ENCODE assay signal across 9 mouse cellular contexts in the genomic region with DNA sequence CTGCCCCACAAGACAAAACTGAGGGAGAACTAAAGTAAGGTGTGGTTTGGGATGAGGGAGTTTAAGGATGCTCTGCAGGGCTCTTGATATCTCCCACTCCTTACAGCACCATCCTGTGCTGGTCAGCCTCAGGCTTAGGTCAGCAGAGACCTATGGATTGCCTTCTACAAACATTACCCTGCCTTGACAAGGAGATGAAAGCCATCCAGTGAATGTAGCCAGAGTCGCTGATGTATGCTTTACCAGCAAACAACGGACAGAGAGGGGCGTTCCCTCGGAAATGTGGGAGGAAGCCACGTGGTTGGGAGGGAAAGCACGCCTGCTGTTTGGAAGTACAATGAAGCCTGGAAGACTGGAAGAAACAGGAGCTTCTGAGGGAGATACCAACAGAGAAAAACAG.
A peak's percentile ranks its signal among the peaks of the same experiment; 100 is the strongest.
DNase-seq lines count a peak whose midpoint lies in the region; ATAC-seq and TF ChIP-seq lines count a peak whose summit lies in the region.
"Had no signal": no experiment of that assay in that cellular context is flagged by ENCODE, and none has a peak within 500 bp of the region (broad histone marks: within the 10 kb centered on the region; RNA-seq: fewer than 3 reads in every experiment).

No protein-coding gene starts in this region.

- ATAC-seq in forebrain, postnatal 0 days = peak; percentile 24
- ATAC-seq in midbrain, embryonic 11.5 days (ENCODE audit: low FRiP score) = peak; percentile 67

- H3K4me3 ChIP-seq in gastrocnemius, adult 2 months = peak overlapping the region; percentile 17; the same call in 1 of the 2 replicates
- H3K4me3 ChIP-seq in ES-E14 (ENCODE audit: insufficient read depth in 1 of 2, low read depth in 1 of 2, low read length in 2 of 2, poor library complexity in 1 of 2, severe bottlenecking in 1 of 2) = peak overlapping the region; percentile 13 to 30; a peak in 2 of 4 replicates
- H3K4me3 ChIP-seq in forebrain, postnatal 0 days (ENCODE audit: low read depth, low read length) = peak overlapping the region; percentile 12; the same call in 1 of the 2 replicates
- peak overlapping the region; percentile 45; the same call in 1 of the 2 replicates for H3K4me3 ChIP-seq in midbrain, embryonic 11.5 days (ENCODE audit: low read depth, low read length)
- H3K4me3 ChIP-seq: liver, embryonic 15.5 days had no signal

- DNase-seq in gastrocnemius, adult 2 months = no peak
- DNase-seq in gastrocnemius, adult 18-20 months (ENCODE audit: low spot score) = no peak
- peak; percentile 81 for DNase-seq in ES-E14 (ENCODE audit: low read depth, low spot score)
- peak; percentile 58 for DNase-seq in forebrain, postnatal 0 days
- DNase-seq in midbrain, embryonic 11.5 days (ENCODE audit: low spot score, missing footprints) = no peak
- no peak for DNase-seq in B cell, adult 2 months
- DNase-seq in spleen, postnatal 36 days (ENCODE audit: low spot score in 2 of 2) = no peak
- no peak for DNase-seq in gastrocnemius, postnatal 4 days (ENCODE audit: low spot score in 2 of 2)

- H3K9ac ChIP-seq in ES-E14 (ENCODE audit: insufficient read depth, low read depth, low read length, poor library complexity, severe bottlenecking) = no peak overlapping the region
- H3K9ac ChIP-seq in forebrain, postnatal 0 days = no peak overlapping the region
- peak overlapping the region; percentile 35; the same call in 1 of the 2 replicates for H3K9ac ChIP-seq in midbrain, embryonic 11.5 days (ENCODE audit: low read length)
- H3K9ac ChIP-seq: liver, embryonic 15.5 days had no signal

- intact Hi-C loops in gastrocnemius, adult 2 months (cut with DNase I) = loop anchor here (5.0 kb wide), 1 partner anchor 42 kb away; no protein-coding TSS in a partner anchor

- no peaks in the 10 kb centered on the region for H3K27me3 ChIP-seq in forebrain, postnatal 0 days (ENCODE audit: insufficient read depth, low read length)
- no peaks in the 10 kb centered on the region for H3K27me3 ChIP-seq in midbrain, embryonic 11.5 days (ENCODE audit: control insufficient read depth, insufficient read depth, low read length)
- H3K27me3 ChIP-seq: liver, embryonic 15.5 days had no signal

- peaks cover 23% of the 10 kb centered on the region for H3K36me3 ChIP-seq in ES-E14 (ENCODE audit: control insufficient read depth, insufficient read depth, low read length, poor library complexity, severe bottlenecking)
- peaks cover 23% of the 10 kb centered on the region for H3K36me3 ChIP-seq in forebrain, postnatal 0 days (ENCODE audit: insufficient read depth)
- peaks cover 17% of the 10 kb centered on the region for H3K36me3 ChIP-seq in midbrain, embryonic 11.5 days (ENCODE audit: control insufficient read depth, insufficient read depth, low read length)
- H3K36me3 ChIP-seq: liver, embryonic 15.5 days had no signal

- TF ChIP-seq CTCF in gastrocnemius, adult 2 months (IDR thresholded peaks at IDR 0.05) = no peak
- TF ChIP-seq CTCF in forebrain, postnatal 0 days (IDR thresholded peaks at IDR 0.05; ENCODE audit: low read depth) = no peak

- H3K9me3 ChIP-seq in ES-E14 (ENCODE audit: control insufficient read depth, insufficient read depth, low read depth, low read length) = no peaks in the 10 kb centered on the region
- no peaks in the 10 kb centered on the region for H3K9me3 ChIP-seq in forebrain, postnatal 0 days (ENCODE audit: low read length)
- H3K9me3 ChIP-seq in midbrain, embryonic 11.5 days (ENCODE audit: control insufficient read depth, low read length) = no peaks in the 10 kb centered on the region
- H3K9me3 ChIP-seq: liver, embryonic 15.5 days had no signal

- H3K4me2 ChIP-seq in forebrain, postnatal 0 days (ENCODE audit: low read depth) = peak overlapping the region; percentile 38
- peak overlapping the region; percentile 61 for H3K4me2 ChIP-seq in midbrain, embryonic 11.5 days
- H3K4me2 ChIP-seq: liver, embryonic 15.5 days had no signal

- peak overlapping the region; percentile 12; the same call in 1 of the 2 replicates for H3K27ac ChIP-seq in gastrocnemius, adult 2 months
- H3K27ac ChIP-seq in ES-E14 (ENCODE audit: insufficient read depth, low read depth, low read length, poor library complexity, severe bottlenecking) = peak overlapping the region; percentile 64
- peak overlapping the region; percentile 80 for H3K27ac ChIP-seq in forebrain, postnatal 0 days (ENCODE audit: low read depth, low read length)
- H3K27ac ChIP-seq in midbrain, embryonic 11.5 days (ENCODE audit: low read depth, low read length) = peak overlapping the region; percentile 96
- H3K27ac ChIP-seq: liver, embryonic 15.5 days had no signal

- in situ Hi-C loops in ES-E14 (cut with MboI; ENCODE audit: low sequenced_read_pairs in 2 of 2, unreplicated experiment in 2 of 2) = no loop called here

- under 1% methylated on average over 6 of the region's 6 CpGs for WGBS in forebrain, postnatal 0 days
- 0% methylated on average over 6 of the region's 6 CpGs for WGBS in midbrain, embryonic 11.5 days

- H3K4me1 ChIP-seq in ES-E14 (ENCODE audit: control insufficient read depth in 2 of 2, insufficient read depth in 2 of 2, low read length in 2 of 2, poor library complexity in 1 of 2) = peaks cover 16 to 43% of the 10 kb centered on the region in 2 experiments
- H3K4me1 ChIP-seq in forebrain, postnatal 0 days (ENCODE audit: insufficient read depth) = peaks cover 57% of the 10 kb centered on the region
- peaks cover 71% of the 10 kb centered on the region for H3K4me1 ChIP-seq in midbrain, embryonic 11.5 days (ENCODE audit: control insufficient read depth, insufficient read depth, low read length)
- H3K4me1 ChIP-seq: liver, embryonic 15.5 days had no signal

TF ChIP-seq in ES-E14, 5 proteins besides CTCF, POLR2A, EP300 and RAD21:
- no peak for TF ChIP-seq ZC3H11A (IDR thresholded peaks at IDR 0.05; ENCODE audit: borderline replicate concordance, low read depth, low read length)
- no peak for TF ChIP-seq MAFK (IDR thresholded peaks at IDR 0.05; ENCODE audit: insufficient read depth, low read depth, low read length)
- TF ChIP-seq CHD2 (IDR thresholded peaks at IDR 0.05; ENCODE audit: low read depth, low read length) = no peak
- TF ChIP-seq HCFC1 (IDR thresholded peaks at IDR 0.05; ENCODE audit: borderline replicate concordance, insufficient read depth, low read length) = no peak
- no peak for TF ChIP-seq ZNF384 (IDR thresholded peaks at IDR 0.05; ENCODE audit: low read depth, low read length)

Comparison
In these comparisons a context has a peak if more than half of its experiments do, and no peak if none do; other contexts are left out.
1. DNase-seq: peak in ES-E14 (single experiment) and forebrain, postnatal 0 days (single experiment); none in gastrocnemius, adult 2 months (single experiment), gastrocnemius, adult 18-20 months (single experiment), midbrain, embryonic 11.5 days (single experiment), B cell, adult 2 months (0 of 2), spleen, postnatal 36 days (0 of 2) and gastrocnemius, postnatal 4 days (0 of 2).
2. H3K27ac ChIP-seq: peak in every context shown above with its lines; median percentile 96 in midbrain, embryonic 11.5 days; 80 in forebrain, postnatal 0 days; 64 in ES-E14; 12 in gastrocnemius, adult 2 months.
3. Peak in every context shown above with its lines, with median percentiles within 50 percentile points of each other: H3K4me3 ChIP-seq.